Mouse (Mus musculus): ENCODE measurements around the gene Tnfrsf18.

DNA sequence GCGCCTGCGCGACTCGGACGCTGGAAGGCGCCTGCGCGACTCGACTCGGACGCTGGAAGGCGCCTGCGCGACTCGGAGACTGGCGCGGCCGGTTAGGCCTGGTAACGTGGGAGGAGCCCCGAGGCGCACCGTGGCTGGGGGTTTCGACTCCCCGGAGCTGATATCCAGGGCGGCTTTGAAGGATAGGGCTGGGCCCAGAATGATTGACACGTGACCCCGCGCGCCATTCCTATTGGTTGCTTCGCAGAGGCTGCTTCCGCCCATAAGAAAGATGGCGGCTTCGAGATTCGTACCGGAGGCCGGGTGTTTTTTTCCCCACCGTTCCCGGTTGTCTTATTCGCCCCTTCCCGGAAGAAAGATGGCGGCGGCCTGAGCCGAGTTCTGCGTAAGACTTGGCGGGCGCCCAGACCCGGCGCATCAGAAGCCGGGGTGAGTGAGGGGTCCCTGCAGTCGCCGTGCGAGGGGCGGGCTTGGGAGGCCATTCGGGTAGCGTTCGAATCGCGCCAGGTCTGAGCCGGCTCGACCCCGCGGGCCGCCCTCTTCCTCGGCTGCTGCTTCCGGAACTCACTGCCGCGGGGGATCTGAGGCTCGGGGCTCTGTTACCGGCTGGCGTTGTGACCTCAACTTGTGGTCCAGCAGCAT is 32.9 kb upstream of the Tnfrsf18 start:
- no peak for TF ChIP-seq GATA1 (IDR thresholded peaks at IDR 0.05; ENCODE audit: low read length)
- no peak for TF ChIP-seq TAL1 (IDR thresholded peaks at IDR 0.05; ENCODE audit: low read length)

Measured in erythroblast, embryonic 14.5 days (primary cell).